Mouse (Mus musculus) layer of hippocampus, adult 11-12 months (tissue): ENCODE results near the gene Plch2.

Source experiments
- DNase-seq: peaks from one replicate; pipeline ENCODE4 v3.0.0; 2022; ENCODE audit warnings: low spot score

Plch2 gene

GRCm38 (mm10) chr4:155074418-155074817 is 17.8 kb upstream of the Plch2 start:
- DNase-seq = no peak

GRCm38 (mm10) chr4:155070921-155071320 is 14.3 kb upstream of the Plch2 start:
- DNase-seq = no peak

GRCm38 (mm10) chr4:155070199-155070598 is 13.6 kb upstream of the Plch2 start:
- DNase-seq = no peak

- DNase-seq = no peak
Observed at GRCm38 (mm10) chr4:155069191-155069590, 12.6 kb upstream of the Plch2 start.

- no peak for DNase-seq
Observed at GRCm38 (mm10) chr4:155068357-155068972, 11.9 kb upstream of the Plch2 start.

- peak; percentile 97 for DNase-seq
Observed at GRCm38 (mm10) chr4:155066834-155067522, 10.4 kb upstream of the Plch2 start, which contains the start of gene Pex10. Gene Pex10, plus strand, starts transcription at chr4:155067016.

- DNase-seq = peak; percentile 95
Observed at GRCm38 (mm10) chr4:155065970-155066833, 9.6 kb upstream of the Plch2 start.

GRCm38 (mm10) chr4:155064474-155064873 is 7.9 kb upstream of the Plch2 start:
- no peak for DNase-seq

GRCm38 (mm10) chr4:155063895-155064294 is 7.3 kb upstream of the Plch2 start:
- no peak for DNase-seq

GRCm38 (mm10) chr4:155058325-155058724 is 1.7 kb upstream of the Plch2 start:
- DNase-seq = no peak

- no peak for DNase-seq
Observed at GRCm38 (mm10) chr4:155050116-155050515, 6.5 kb downstream of the Plch2 start.

- peak; percentile 19 for DNase-seq
Observed at GRCm38 (mm10) chr4:155046636-155047035, 9.9 kb downstream of the Plch2 start.

GRCm38 (mm10) chr4:155043289-155043625 is 13.3 kb downstream of the Plch2 start:
- DNase-seq = no peak

GRCm38 (mm10) chr4:155042606-155043288 is 13.8 kb downstream of the Plch2 start:
- DNase-seq = peak; percentile 37

- no peak for DNase-seq
Observed at GRCm38 (mm10) chr4:155040696-155041095, 15.9 kb downstream of the Plch2 start.

- no peak for DNase-seq
Observed at GRCm38 (mm10) chr4:155040197-155040596, 16.4 kb downstream of the Plch2 start.

GRCm38 (mm10) chr4:155034787-155035186 is 21.8 kb downstream of the Plch2 start:
- DNase-seq = no peak

- no peak for DNase-seq
Observed at GRCm38 (mm10) chr4:155034202-155034601, 22.4 kb downstream of the Plch2 start.

- no peak for DNase-seq
Observed at GRCm38 (mm10) chr4:155033115-155033514, 23.5 kb downstream of the Plch2 start.

GRCm38 (mm10) chr4:155024170-155025010 is 32.2 kb downstream of the Plch2 start:
- no peak for DNase-seq

GRCm38 (mm10) chr4:155022228-155022855 is 34.2 kb downstream of the Plch2 start:
- no peak for DNase-seq
